Mouse (Mus musculus): ENCODE measurements around the gene Pnldc1.

DNA sequence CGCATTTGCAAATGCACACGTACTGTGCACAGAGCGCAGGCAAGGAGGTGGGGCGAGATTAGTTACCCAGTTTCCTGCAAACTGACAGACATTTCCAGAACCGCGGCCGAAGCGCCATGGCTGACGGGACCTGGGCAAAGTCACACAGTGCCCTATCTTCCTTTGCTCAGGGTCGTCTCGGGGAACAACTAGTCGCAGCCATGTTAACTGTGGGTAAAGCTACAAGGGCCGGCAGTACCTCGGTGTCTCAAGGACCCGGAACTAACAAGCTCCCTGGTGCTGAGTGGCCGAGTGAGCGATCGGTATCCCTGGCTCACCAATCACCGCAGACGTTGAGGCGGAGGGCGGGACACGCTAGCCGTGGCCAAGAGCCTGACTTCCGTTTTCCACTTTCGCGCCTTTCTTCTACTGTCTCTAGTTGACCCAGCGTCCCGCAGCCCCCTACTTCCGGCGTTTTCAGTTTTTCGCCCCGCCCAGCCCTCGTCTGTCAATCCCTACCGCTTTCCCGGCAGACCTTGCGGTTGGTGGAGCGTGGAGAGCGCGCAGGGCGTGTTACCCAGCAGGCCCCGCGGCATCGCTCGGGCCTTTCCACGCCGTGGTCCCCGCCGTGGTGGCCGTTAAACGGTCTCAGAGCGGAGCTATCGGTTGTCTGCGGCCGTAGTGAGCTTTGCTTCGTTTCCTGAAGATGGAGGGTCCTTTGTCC is 6.0 kb upstream of the Pnldc1 start, which contains the start of gene Mrpl18:
- TF ChIP-seq CTCF (IDR thresholded peaks at IDR 0.05; ENCODE audit: borderline replicate concordance, extremely low read depth, insufficient read depth, insufficient read length) (no peak), POLR2A (IDR thresholded peaks at IDR 0.05; ENCODE audit: borderline replicate concordance, extremely low read depth, insufficient read depth, insufficient read length, poor library complexity, severe bottlenecking) (peak; percentile 84; the same call in 1 of the 2 replicates)

Measured in brain, embryonic 14.5 days (tissue).